Mouse (Mus musculus) induced T-regulatory cell, adult 2 months (primary cell): ENCODE results near the gene Hps3.

Experiments used
- DNase-seq: peaks from one replicate; pipeline ENCODE4 v3.0.0-alpha.2; 2012; ENCODE audit warnings: low read depth

Hps3 gene

GRCm38 (mm10) chr3:19948552-19948951 lies 86.6 kb downstream of the Hps3 start:
- no peak for DNase-seq
